Mouse (Mus musculus): Measurements from ENCODE around the gene Birc2. TPM values are rescaled to one million over a fixed set of nuclear protein-coding genes. Genes with fewer than 3 reads are reported as not detected.

The Birc2 gene
- polyA plus RNA-seq, 1 experiment, result 15.4 TPM

- 57% methylated on average over 9 of the region's 9 CpGs for WGBS
- DNase-seq, result no peak
- Histone ChIP-seq H3K4me3 (replicated peaks; ENCODE audit: extremely low read depth, low read depth, low read length) (no peak overlapping the region), H3K4me1 (ENCODE audit: control insufficient read depth, insufficient read depth, low read length) (peaks cover 22% of the 10 kb centered on the region)
- TF ChIP-seq POLR2A (IDR thresholded peaks at IDR 0.05; ENCODE audit: borderline replicate concordance, extremely low read depth, low read depth, low read length) (no peak), CTCF (IDR thresholded peaks at IDR 0.05; ENCODE audit: insufficient read depth, low read length) (no peak)
Observed at GRCm38 (mm10) chr9:7829531-7830528, 7.0 kb downstream of the Birc2 start.

GRCm38 (mm10) chr9:7828706-7829105 is 8.2 kb downstream of the Birc2 start:
- peaks cover 18% of the 10 kb centered on the region for H3K4me1 ChIP-seq (ENCODE audit: control insufficient read depth, insufficient read depth, low read length)
- no peak for DNase-seq
- TF ChIP-seq POLR2A (IDR thresholded peaks at IDR 0.05; ENCODE audit: borderline replicate concordance, extremely low read depth, low read depth, low read length) (no peak), CTCF (IDR thresholded peaks at IDR 0.05; ENCODE audit: insufficient read depth, low read length) (no peak)
- 69% methylated on average over 4 of the region's 4 CpGs for WGBS
- no peak overlapping the region for H3K4me3 ChIP-seq (replicated peaks; ENCODE audit: extremely low read depth, low read depth, low read length)

GRCm38 (mm10) chr9:7824916-7825315 is 11.9 kb downstream of the Birc2 start:
- no peak for DNase-seq
- 81% methylated on average over 5 of the region's 5 CpGs for WGBS
- H3K4me3 ChIP-seq (replicated peaks; ENCODE audit: extremely low read depth, low read depth, low read length), result no peak overlapping the region
- H3K4me1 ChIP-seq (ENCODE audit: control insufficient read depth, insufficient read depth, low read length), result peaks cover 14% of the 10 kb centered on the region
- TF ChIP-seq POLR2A (IDR thresholded peaks at IDR 0.05; ENCODE audit: borderline replicate concordance, extremely low read depth, low read depth, low read length) (no peak), CTCF (IDR thresholded peaks at IDR 0.05; ENCODE audit: insufficient read depth, low read length) (no peak)

DNA sequence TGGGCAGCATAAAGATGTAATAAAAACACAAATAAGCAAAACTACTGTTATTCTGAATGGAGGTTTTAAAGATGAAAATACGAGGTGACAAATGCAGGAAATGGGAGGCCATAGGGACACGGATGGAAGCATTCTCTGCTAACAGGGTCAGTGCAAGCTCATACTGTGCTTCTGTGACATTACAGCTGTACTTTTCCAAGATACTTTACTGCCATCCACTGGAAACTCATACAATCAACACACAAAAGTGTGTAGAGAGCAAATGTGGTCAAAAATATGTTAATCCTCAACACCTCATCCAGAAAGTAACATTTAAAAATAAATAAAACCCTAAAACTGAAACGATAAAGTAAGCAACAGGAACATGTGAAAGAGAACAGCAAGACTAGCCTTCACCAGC is 14.1 kb downstream of the Birc2 start:
- WGBS, result 51% methylated on average over 3 of the region's 3 CpGs
- DNase-seq, result no peak
- TF ChIP-seq CTCF (IDR thresholded peaks at IDR 0.05; ENCODE audit: insufficient read depth, low read length), result no peak
- TF ChIP-seq POLR2A (IDR thresholded peaks at IDR 0.05; ENCODE audit: borderline replicate concordance, extremely low read depth, low read depth, low read length), result no peak
- Histone ChIP-seq H3K4me3 (replicated peaks; ENCODE audit: extremely low read depth, low read depth, low read length) (no peak overlapping the region), H3K4me1 (ENCODE audit: control insufficient read depth, insufficient read depth, low read length) (peaks cover 3% of the 10 kb centered on the region)

DNA sequence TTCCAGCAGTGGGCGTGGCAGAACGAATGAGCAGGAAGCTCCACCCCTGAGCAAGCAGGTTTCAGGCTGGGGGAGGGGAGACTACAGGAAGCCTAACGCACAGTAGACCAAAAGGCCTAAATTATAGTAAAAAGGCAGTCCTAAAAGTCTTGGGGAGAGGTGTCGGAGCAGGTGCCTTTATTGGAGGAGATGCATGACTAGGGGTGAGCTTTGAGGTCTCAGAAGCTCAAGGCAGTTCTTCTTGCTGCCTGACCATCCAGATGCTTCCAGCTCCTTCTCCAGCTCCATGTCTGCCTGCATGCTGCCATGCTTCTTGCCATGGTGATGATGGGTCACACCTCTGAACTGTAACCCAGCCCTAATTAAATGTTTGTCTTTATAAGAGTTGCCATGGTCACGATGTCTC is 31.8 kb downstream of the Birc2 start:
- Histone ChIP-seq H3K4me3 (replicated peaks; ENCODE audit: extremely low read depth, low read depth, low read length) (no peak overlapping the region), H3K4me1 (ENCODE audit: control insufficient read depth, insufficient read depth, low read length) (no peaks in the 10 kb centered on the region)
- no peak for TF ChIP-seq CTCF (IDR thresholded peaks at IDR 0.05; ENCODE audit: insufficient read depth, low read length)
- DNase-seq, result no peak
- WGBS, result 58% methylated on average over 5 of the region's 5 CpGs

DNA sequence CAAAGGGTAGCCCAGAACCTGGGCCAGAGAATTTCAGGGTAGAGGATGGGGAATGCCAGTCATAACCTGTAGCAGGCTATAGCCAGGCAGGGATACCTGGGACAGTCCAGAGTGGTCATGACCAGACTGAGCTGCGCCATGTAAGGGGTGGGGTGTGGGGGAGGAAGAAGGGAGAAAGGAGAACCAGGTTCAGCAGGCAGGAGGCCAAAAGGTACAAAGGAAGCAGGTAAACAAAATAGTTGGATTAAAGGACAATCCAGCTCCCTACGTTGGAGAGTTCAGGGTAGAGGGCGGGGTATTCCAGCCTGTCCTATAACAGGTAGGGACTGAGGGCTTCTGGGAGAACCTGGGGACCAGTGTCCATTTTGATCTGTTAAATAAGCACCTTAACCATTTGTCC is 38.3 kb downstream of the Birc2 start:
- DNase-seq, result no peak
- WGBS, result 79% methylated on average over 3 of the region's 3 CpGs
- Histone ChIP-seq H3K4me1 (ENCODE audit: control insufficient read depth, insufficient read depth, low read length) (no peaks in the 10 kb centered on the region), H3K4me3 (replicated peaks; ENCODE audit: extremely low read depth, low read depth, low read length) (no peak overlapping the region)
- no peak for TF ChIP-seq CTCF (IDR thresholded peaks at IDR 0.05; ENCODE audit: insufficient read depth, low read length)
- no peak for TF ChIP-seq POLR2A (IDR thresholded peaks at IDR 0.05; ENCODE audit: borderline replicate concordance, extremely low read depth, low read depth, low read length)

DNA sequence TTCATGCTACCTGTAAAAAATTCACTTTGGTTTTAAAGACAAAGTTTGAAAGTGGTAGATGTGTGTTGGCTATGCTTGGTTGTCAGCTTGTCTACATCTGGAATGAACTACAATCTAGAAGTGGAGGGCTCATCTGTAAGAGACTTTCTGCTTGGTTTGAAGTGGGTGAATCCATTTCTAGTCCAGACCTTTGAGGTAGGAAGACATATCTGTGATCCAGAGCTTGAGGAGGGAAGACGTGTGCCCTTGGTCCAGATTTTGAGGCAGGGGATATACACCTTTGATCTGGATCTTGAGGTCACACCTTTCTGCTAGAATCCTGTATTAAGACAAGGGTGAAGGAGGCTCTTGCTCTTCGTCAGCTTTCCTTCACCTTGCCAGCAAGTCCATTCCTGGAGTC is 39.3 kb downstream of the Birc2 start:
- no peak for DNase-seq

DNA sequence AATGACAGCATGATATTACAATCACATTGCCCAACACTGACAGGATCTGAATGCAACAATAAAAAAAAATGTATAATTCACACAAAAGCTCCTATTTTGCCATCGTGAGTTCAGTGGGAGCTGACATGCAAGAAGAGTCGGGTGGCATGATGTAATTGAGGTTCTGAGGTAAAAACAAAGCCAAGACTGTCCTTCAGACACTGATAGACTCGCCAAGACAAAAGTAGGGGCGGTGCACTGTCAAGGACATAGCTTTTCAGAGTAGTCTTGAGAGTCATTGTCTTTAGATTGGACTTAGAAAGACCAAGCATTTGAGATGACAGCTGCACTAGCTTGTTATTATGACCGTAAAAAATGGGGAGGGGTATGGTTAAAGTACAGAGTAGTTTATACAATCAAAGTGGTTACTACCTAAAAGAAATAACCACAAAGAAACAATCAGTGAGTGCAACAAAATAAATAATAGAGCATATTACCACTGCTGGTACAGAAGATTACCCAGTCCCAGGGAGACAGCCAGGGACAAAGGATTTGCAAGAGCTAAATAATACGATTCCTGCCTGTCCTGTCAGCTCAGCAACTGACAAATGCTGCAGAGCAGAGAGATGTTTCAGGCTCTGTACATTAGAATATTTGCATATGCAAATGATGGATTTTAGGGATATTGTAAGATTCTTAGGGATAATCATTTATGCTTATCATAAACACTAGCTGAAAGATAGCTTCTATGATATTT is 40.6 kb downstream of the Birc2 start:
- Histone ChIP-seq H3K4me3 (replicated peaks; ENCODE audit: extremely low read depth, low read depth, low read length) (no peak overlapping the region), H3K4me1 (ENCODE audit: control insufficient read depth, insufficient read depth, low read length) (no peaks in the 10 kb centered on the region)
- 68% methylated on average over 6 of the region's 6 CpGs for WGBS
- DNase-seq, result no peak
- TF ChIP-seq POLR2A (IDR thresholded peaks at IDR 0.05; ENCODE audit: borderline replicate concordance, extremely low read depth, low read depth, low read length) (no peak), CTCF (IDR thresholded peaks at IDR 0.05; ENCODE audit: insufficient read depth, low read length) (no peak)

More for the DNA sequence above, 39.3 kb downstream of the Birc2 start:
- no peak overlapping the region for H3K4me3 ChIP-seq (replicated peaks; ENCODE audit: extremely low read depth, low read depth, low read length)
- 95% methylated on average over 2 of the region's 2 CpGs for WGBS
- no peak for TF ChIP-seq POLR2A (IDR thresholded peaks at IDR 0.05; ENCODE audit: borderline replicate concordance, extremely low read depth, low read depth, low read length)
- TF ChIP-seq CTCF (IDR thresholded peaks at IDR 0.05; ENCODE audit: insufficient read depth, low read length), result no peak
- H3K4me1 ChIP-seq (ENCODE audit: control insufficient read depth, insufficient read depth, low read length), result no peaks in the 10 kb centered on the region

DNA sequence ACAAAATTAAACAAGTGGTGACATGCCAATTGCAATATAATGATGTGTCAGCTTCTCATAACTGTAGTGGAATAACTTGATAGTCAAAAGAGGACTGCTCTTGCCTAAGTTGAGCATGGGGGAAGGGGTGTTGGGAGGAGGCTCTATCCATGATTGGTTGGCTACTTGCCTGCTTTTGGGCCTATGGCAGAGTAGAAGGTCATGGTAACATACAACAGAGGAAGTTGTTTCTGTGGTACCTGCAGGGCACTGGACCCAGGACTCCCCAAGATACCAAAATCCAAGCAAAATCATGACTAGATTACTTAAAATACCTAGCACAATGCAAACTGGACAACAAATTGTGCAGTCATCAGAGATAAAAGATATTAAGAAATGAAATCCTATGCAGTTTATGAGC is 41.3 kb downstream of the Birc2 start:
- no peak for TF ChIP-seq CTCF (IDR thresholded peaks at IDR 0.05; ENCODE audit: insufficient read depth, low read length)
- TF ChIP-seq POLR2A (IDR thresholded peaks at IDR 0.05; ENCODE audit: borderline replicate concordance, extremely low read depth, low read depth, low read length), result no peak
- DNase-seq, result no peak
- Histone ChIP-seq H3K4me3 (replicated peaks; ENCODE audit: extremely low read depth, low read depth, low read length) (no peak overlapping the region), H3K4me1 (ENCODE audit: control insufficient read depth, insufficient read depth, low read length) (no peaks in the 10 kb centered on the region)

Measured in lung, adult 2 months (tissue).